Mouse (Mus musculus) olfactory bulb, adult 2 months (tissue): ENCODE measurements around the gene Klrb1.
"Not testable (repeated sequence)": the region's sequence is repeated elsewhere in the genome, so short reads cannot be mapped to it uniquely, and the experiment has no call there.

ENCODE experiments used
- CTCF ChIP-seq: fragments of 200-500 bp; IDR thresholded peaks from 2 replicates; pipeline ENCODE4 v1.5.1; 2012; ENCODE audit warnings: low read depth, mild to moderate bottlenecking, low read length, moderate library complexity; ENCODE audit not compliant: insufficient read depth
- POLR2A ChIP-seq: fragments of 200-500 bp; IDR thresholded peaks from 2 replicates; pipeline ENCODE4 v1.6.1; 2012; ENCODE audit warnings: mild to moderate bottlenecking, low read depth, low read length, moderate library complexity; ENCODE audit not compliant: insufficient read depth

DNA sequence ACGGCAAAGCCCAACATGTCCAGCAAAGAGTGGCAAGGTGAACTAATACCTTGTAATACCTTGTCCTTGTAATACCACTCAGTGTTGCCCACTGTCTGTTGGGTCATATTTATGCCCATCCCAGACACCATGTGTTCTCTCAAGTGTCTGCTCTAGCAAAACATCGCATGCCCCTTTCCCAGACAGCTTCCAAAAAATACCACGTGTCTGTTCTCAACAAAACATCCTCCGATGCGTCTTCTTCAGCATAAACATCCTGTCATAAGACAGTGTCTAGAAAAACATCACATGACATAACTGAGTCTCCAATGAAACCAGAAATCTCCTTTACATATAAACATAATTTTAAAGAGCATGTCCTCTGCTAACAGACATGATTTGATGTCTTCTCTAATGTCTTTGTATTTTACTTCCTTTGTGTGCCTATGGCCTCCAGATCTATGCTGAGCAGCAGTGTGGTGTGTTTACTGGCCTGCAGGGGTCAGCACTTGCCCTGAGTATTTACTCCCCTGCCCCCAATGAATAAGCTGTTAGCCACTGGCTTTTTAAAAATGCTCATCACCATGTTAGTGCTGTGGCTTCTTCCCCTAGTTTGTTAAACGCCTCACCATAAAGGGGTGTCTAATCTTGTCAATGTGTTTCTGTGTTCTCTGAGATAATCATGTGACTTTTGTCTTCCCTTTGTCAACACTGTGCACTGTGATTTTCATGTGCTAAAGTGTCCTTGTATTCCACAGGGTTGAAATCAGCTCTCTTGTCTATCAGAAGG is 43.8 kb upstream of the Klrb1 start:
- TF ChIP-seq POLR2A, CTCF: not testable (repeated sequence)
